Mouse (Mus musculus) small intestine, adult 2 months (tissue): Measurements from ENCODE around the gene Fam129a.

Experiments used
- CTCF ChIP-seq: fragments of 200-500 bp; IDR thresholded peaks from 2 replicates; pipeline ENCODE4 v1.5.1; 2012; ENCODE audit warnings: low read depth, mild to moderate bottlenecking, control low read depth, inconsistent platforms, low read length, moderate library complexity, mixed read lengths; ENCODE audit not compliant: insufficient replicate concordance, insufficient read length; ENCODE audit errors: extremely low read depth
- POLR2A ChIP-seq: fragments of 200-500 bp; IDR thresholded peaks from 2 replicates; pipeline ENCODE4 v1.6.1; 2012; ENCODE audit warnings: low read depth, mild to moderate bottlenecking, control low read depth, inconsistent platforms, low read length, moderate library complexity

DNA sequence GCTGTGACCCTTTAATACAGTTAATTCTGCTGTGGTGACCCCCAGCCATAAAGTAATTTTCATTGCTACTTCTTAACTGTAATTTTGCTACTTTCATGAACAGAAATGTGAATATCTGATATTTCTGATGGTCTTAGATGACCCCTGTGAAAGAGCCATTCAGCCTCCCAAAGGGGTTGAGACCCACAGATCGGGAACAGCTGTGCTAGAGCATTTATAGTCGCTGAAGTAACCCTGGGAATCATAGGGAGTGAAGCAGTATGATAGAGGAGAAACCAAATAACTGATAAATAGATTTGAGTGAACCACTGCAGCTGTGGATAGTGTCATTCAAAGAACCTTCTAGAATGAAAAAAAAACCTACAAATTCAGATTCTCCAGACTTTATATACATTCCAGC, 60.1 kb downstream of the Fam129a start:
- TF ChIP-seq CTCF (no peak), POLR2A (no peak)
